Mouse (Mus musculus): ENCODE results near the gene Adrm1.

Gene Adrm1

GRCm38 (mm10) chr2:180218677-180219076 is 47.4 kb downstream of the Adrm1 start:
- DNase-seq (ENCODE audit: low spot score in 2 of 2): no peak

DNA sequence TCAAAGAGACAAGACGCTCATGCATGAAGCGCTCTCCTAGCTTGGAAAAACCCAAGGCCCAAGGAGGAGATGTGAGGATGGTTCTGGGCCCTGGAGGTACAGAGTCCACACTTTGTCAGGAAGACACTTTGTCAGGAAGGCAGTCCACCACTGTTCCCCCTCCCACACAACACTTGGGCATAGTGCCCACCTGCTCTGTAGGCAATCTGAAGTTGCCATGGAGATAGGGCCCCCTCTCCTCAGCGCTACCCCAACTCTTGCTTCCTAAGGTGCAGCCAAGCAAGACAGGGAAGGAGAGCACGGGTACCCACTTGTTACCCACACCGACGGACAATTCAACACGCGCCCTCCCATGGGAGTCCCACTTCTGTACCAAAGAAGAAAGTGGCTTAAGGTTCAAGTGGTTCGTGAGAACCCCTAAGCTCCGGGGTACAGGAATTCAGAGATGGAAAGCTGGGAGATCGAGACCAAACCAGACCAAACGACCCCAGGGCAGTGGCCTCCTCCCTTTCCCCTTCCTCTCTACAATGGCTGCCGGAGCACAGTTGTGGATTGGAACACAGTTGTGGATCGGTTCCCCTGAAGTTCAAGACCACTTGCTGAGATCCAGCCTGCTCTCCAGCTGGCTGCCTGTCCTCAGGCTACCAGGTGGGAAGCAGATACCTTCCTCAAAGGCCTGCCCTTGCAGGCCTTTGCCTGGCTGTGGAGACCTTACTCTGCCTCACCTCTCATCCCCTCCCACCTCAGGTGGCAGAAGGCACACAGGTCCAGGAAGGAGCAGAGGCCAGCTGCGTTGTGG is 48.1 kb downstream of the Adrm1 start:
- DNase-seq (ENCODE audit: low spot score in 2 of 2): no peak

DNA sequence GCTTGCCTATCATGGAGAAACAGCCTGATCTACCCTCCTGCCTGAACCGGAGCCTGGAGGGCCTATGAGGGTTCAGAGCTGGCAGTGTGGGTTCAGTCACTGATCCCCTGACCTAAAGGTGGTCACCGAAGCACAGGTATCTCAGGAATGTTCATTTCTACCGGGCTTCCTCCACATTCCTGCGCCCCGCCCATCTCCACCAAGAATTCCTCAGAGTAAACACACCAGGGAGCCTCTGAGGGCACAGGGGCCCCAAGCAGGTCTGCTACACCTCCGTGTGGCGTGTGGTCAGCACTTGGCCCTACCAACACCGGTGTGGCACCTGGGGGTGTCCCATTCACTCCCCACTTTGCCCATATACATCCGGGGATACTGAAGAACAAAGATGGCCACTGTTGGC is 48.9 kb downstream of the Adrm1 start:
- DNase-seq (ENCODE audit: low spot score in 2 of 2): no peak

DNA sequence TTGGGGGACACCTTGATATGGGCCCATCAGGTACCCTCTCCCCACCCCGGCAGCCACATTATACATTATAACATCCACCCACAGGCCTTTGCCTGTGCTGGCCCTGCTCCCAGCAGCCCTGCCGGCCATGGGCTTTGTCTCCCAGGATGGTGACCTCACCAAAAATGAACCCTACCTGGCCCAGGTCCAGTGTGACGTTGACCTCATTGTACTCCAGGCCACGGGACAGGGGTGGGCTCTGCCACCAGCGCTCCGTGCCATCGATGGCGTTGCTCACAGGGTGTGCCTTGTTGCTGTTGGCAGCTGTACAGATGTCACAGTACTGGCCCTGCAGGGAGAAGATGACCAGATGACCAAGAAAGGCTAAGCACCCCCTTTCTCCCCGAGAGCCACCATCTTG is 49.8 kb downstream of the Adrm1 start:
- no peak for DNase-seq (ENCODE audit: low spot score in 2 of 2)

GRCm38 (mm10) chr2:180222250-180222649 is 51.0 kb downstream of the Adrm1 start:
- DNase-seq (ENCODE audit: low spot score in 2 of 2): no peak

DNA sequence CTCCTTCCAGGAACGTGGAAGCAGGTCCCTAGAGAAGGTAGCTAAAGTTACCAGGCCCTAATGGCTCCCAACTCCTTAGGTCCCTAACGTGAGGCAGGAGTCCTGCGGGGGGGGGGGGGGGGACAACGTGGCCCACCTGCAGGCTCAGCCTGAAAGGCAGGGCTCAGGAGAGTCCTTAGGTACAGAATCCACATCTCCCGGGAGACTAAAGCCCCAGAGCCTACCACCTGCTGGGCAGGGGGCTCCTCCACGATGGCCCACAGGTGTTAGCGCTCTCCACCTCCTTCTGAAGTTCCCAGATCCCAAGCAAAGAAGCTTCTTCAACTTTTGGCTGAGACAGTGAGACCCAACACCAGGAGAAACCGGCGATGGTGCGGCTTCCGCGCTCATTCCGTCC is 53.4 kb downstream of the Adrm1 start:
- DNase-seq (ENCODE audit: low spot score in 2 of 2): no peak

DNA sequence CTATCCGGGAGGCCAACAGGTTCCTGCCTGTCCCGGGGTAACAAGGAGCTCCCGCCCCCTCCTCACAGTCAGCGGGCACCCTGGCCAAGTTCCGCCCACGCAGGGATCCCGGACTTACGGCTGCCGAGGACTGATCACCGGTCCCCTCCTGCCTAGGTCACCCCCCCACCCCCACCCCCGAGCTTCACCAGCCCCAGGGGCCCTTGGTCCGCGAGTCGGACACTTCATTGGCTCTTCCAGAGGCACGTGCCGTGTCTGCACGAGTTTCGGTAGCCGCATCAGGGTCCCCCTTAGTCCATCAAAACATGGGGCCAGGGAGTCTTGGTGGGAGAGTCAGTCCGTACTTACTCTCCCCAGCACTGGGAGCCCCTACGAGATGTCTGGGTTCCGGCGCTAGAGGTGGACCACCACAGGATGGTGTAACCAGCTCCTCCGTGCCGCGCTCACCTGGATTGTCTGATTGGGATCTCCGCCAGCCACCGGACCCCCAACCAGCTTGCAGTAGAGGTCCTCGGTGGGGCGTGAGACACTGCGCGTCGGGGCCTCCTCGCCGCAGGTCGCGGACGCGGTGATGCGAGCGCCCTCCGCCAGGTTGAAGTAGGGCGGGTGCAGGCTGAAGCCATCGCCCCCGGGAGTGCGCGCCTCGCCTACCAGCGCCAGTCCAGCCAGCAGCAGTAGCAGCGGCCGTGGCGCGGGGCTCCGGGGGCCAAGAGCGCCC is 53.9 kb downstream of the Adrm1 start:
- DNase-seq (ENCODE audit: low spot score in 2 of 2): no peak
